ENCODE assay signal across 30 mouse cellular contexts in the genomic region with DNA sequence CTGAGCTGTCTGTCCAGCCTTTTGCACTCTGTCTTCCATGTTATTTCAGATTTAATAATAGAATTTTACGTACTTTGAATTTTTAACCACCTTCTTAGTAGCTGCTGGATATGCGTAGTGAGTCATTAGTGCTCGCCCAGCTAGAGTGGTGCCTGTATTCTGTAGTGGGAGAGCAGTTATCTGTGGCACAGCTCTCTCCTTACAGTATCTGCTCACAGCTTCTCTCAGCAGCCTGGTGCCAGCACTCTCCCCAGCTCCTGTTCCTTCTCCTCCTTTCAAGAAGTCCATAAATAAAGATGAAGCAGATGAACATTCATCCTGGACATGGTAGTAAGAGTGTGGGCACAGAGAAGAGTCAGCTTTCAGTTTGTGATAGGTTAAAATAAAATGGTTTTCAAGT.
DNase-seq lines count a peak whose midpoint lies in the region; ATAC-seq and TF ChIP-seq lines count a peak whose summit lies in the region.
"Had no signal": no experiment of that assay in that cellular context is flagged by ENCODE, and none has a peak within 500 bp of the region (broad histone marks: within the 10 kb centered on the region; RNA-seq: fewer than 3 reads in every experiment).

No protein-coding gene starts in this region.

- TF ChIP-seq POLR2A in heart, adult 2 months (IDR thresholded peaks at IDR 0.05; ENCODE audit: insufficient read depth, low read depth, low read length): no peak

- no peaks in the 10 kb centered on the region for H3K79me2 ChIP-seq in heart, adult 2 months (replicated peaks; ENCODE audit: control insufficient read depth, insufficient read depth, low read length)

- 46% methylated on average over 3 of the region's 3 CpGs for WGBS in heart, embryonic 15.5 days
- WGBS in heart, adult 2 months: 88% methylated on average over 3 of the region's 3 CpGs

- no peak overlapping the region for H3K4me2 ChIP-seq in heart, embryonic 15.5 days
- H3K4me2 ChIP-seq: embryonic facial prominence, embryonic 13.5 days; forebrain, embryonic 12.5 days; forebrain, embryonic 15.5 days; heart, embryonic 13.5 days; hindbrain, embryonic 14.5 days had no signal

- DNase-seq in heart, adult 2 months: no peak
- no peak for DNase-seq in left cerebral cortex, adult 2 months (ENCODE audit: extremely low spot score in 1 of 2, low spot score in 2 of 2)
- DNase-seq in left cerebral cortex, postnatal 36 days (ENCODE audit: low spot score in 2 of 2): no peak
- DNase-seq in brain, adult 2 months (ENCODE audit: low read depth, low spot score): peak; percentile 73
- DNase-seq in right cerebral cortex, postnatal 25 days: peak; percentile 26
- no peak for DNase-seq in gastrocnemius, postnatal 10 days
- DNase-seq: adrenal gland, adult 2 months; adrenal gland, postnatal 14 days; cerebellum, adult 11-12 months; cerebellum, adult 8-10 months; cerebellum, postnatal 10 days; cerebellum, postnatal 36 days; embryo, embryonic 11 days; gastrocnemius, adult 2 months; gastrocnemius, postnatal 25 days; heart, adult 18-20 months; heart, postnatal 10 days; heart, postnatal 4 days had no signal

- intact Hi-C loops in heart, adult 2 months (cut with DNase I): no loop called here
- intact Hi-C loops in left cerebral cortex, adult 2 months (cut with DNase I): no loop called here
- intact Hi-C loops in left cerebral cortex, postnatal 36 days (cut with DNase I): no loop called here

- no peak for TF ChIP-seq CTCF in heart, adult 2 months (IDR thresholded peaks at IDR 0.05)
- no peak for TF ChIP-seq CTCF in left cerebral cortex, adult 2 months (IDR thresholded peaks at IDR 0.05)

- H3K27me3 ChIP-seq in heart, embryonic 15.5 days: no peaks in the 10 kb centered on the region
- H3K27me3 ChIP-seq in heart, adult 2 months (ENCODE audit: control insufficient read depth, insufficient read depth, low read length): no peaks in the 10 kb centered on the region
- H3K27me3 ChIP-seq: embryonic facial prominence, embryonic 13.5 days; forebrain, embryonic 12.5 days; forebrain, embryonic 15.5 days; heart, embryonic 13.5 days had no signal

- no peaks in the 10 kb centered on the region for H3K9me3 ChIP-seq in heart, embryonic 15.5 days (replicated peaks)
- H3K9me3 ChIP-seq: embryonic facial prominence, embryonic 10.5 days; embryonic facial prominence, embryonic 13.5 days; forebrain, embryonic 12.5 days; forebrain, embryonic 15.5 days; heart, embryonic 10.5 days; heart, embryonic 13.5 days had no signal

- 0 out of 2 replicates have a peak overlapping the region, but pooled peaks have one; percentile 2 for H3K9ac ChIP-seq in heart, embryonic 15.5 days
- H3K9ac ChIP-seq in heart, adult 2 months (ENCODE audit: low read depth, low read length): no peak overlapping the region
- H3K9ac ChIP-seq: embryonic facial prominence, embryonic 13.5 days; forebrain, embryonic 12.5 days; forebrain, embryonic 15.5 days; heart, embryonic 13.5 days; hindbrain, embryonic 14.5 days had no signal

- peaks cover 10% of the 10 kb centered on the region for H3K4me1 ChIP-seq in heart, embryonic 15.5 days (replicated peaks)
- H3K4me1 ChIP-seq in heart, adult 2 months (ENCODE audit: control insufficient read depth, insufficient read depth, low read length): peaks cover 3% of the 10 kb centered on the region; the same call in 1 of the 2 replicates

- ATAC-seq in heart, embryonic 15.5 days (replicated peaks; ENCODE audit: insufficient number of reproducible peaks, insufficient read depth, low FRiP score, low read depth): no peak
- ATAC-seq: CD4-positive, CD25-positive, alpha-beta regulatory T cell, adult 4 months; forebrain, embryonic 15.5 days; hindbrain, postnatal 0 days; inflammation-experienced regulatory T-cells, adult 6 months had no signal

- H3K27ac ChIP-seq in heart, embryonic 15.5 days: no peak overlapping the region
- no peak overlapping the region for H3K27ac ChIP-seq in heart, adult 2 months
- H3K27ac ChIP-seq in left cerebral cortex, adult 2 months: peak overlapping the region; percentile 40; the same call in 1 of the 2 replicates
- H3K27ac ChIP-seq: embryonic facial prominence, embryonic 10.5 days; embryonic facial prominence, embryonic 13.5 days; forebrain, embryonic 12.5 days; forebrain, embryonic 15.5 days; gastrocnemius, adult 2 months; heart, embryonic 10.5 days; heart, embryonic 13.5 days; hindbrain, embryonic 14.5 days; hindbrain, postnatal 0 days had no signal

- H3K36me3 ChIP-seq in heart, embryonic 15.5 days: no peaks in the 10 kb centered on the region
- H3K36me3 ChIP-seq in heart, adult 2 months (ENCODE audit: control insufficient read depth, insufficient read depth, low read length): no peaks in the 10 kb centered on the region
- H3K36me3 ChIP-seq: embryonic facial prominence, embryonic 13.5 days; forebrain, embryonic 12.5 days; forebrain, embryonic 15.5 days; heart, embryonic 10.5 days had no signal

- TF ChIP-seq EP300 in heart, adult 2 months (IDR thresholded peaks at IDR 0.05; ENCODE audit: insufficient read depth, low read depth, low read length): no peak

- H3K4me3 ChIP-seq in heart, embryonic 15.5 days: no peak overlapping the region
- H3K4me3 ChIP-seq in heart, adult 2 months: no peak overlapping the region
- no peak overlapping the region for H3K4me3 ChIP-seq in left cerebral cortex, adult 2 months
- H3K4me3 ChIP-seq: embryonic facial prominence, embryonic 10.5 days; embryonic facial prominence, embryonic 13.5 days; erythroblast, embryonic 14.5 days; forebrain, embryonic 12.5 days; forebrain, embryonic 15.5 days; gastrocnemius, adult 2 months; heart, embryonic 10.5 days; heart, embryonic 13.5 days had no signal

Comparison
In these comparisons a context has a peak if more than half of its experiments do, and no peak if none do; other contexts are left out.
1. DNase-seq: peak in brain, adult 2 months (single experiment) and right cerebral cortex, postnatal 25 days (single experiment); none in heart, adult 2 months (0 of 2), left cerebral cortex, adult 2 months (0 of 2), left cerebral cortex, postnatal 36 days (0 of 2) and gastrocnemius, postnatal 10 days (single experiment).